27 mouse cellular contexts compared by ENCODE assay signal in the genomic region with DNA sequence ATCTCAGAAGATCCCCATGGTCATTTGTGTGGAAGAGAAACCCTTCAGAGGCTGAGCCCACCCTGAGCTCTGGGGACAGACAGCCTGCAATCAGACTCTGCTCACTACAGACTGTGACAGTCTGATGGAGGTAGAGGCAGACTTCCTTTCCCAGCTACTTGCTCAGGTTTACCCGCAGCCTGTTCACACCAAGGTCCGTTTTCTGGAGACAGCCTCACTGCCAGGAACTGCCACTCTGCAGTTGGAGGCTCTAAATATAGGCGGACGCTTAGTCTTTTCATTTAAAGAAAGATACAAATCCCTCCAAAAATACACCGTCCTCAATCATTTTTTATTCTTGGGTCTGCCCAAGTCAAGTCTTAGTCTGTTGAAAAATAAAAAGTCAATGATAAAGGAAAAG.
"Had no signal": no experiment of that assay in that cellular context is flagged by ENCODE, and none has a peak within 500 bp of the region (broad histone marks: within the 10 kb centered on the region; RNA-seq: fewer than 3 reads in every experiment).

No protein-coding gene starts in this region.

- ATAC-seq: forebrain, embryonic 13.5 days; forebrain, embryonic 14.5 days; forebrain, embryonic 15.5 days; forebrain, embryonic 16.5 days; forebrain, postnatal 0 days had no signal

- H3K36me3 ChIP-seq: embryonic facial prominence, embryonic 10.5 days; embryonic facial prominence, embryonic 12.5 days; embryonic facial prominence, embryonic 13.5 days; embryonic facial prominence, embryonic 15.5 days; forebrain, embryonic 10.5 days; forebrain, embryonic 15.5 days had no signal

- H3K4me1 ChIP-seq: embryonic facial prominence, embryonic 12.5 days; embryonic facial prominence, embryonic 13.5 days; embryonic facial prominence, embryonic 15.5 days; forebrain, embryonic 10.5 days; forebrain, embryonic 13.5 days; forebrain, embryonic 15.5 days had no signal

- H3K4me3 ChIP-seq: embryonic facial prominence, embryonic 10.5 days; embryonic facial prominence, embryonic 12.5 days; embryonic facial prominence, embryonic 13.5 days; embryonic facial prominence, embryonic 15.5 days; erythroblast, embryonic 14.5 days; forebrain, embryonic 10.5 days; forebrain, embryonic 13.5 days; forebrain, embryonic 15.5 days; gastrocnemius, adult 2 months; heart, adult 2 months had no signal

- H3K27me3 ChIP-seq: embryonic facial prominence, embryonic 12.5 days; embryonic facial prominence, embryonic 13.5 days; embryonic facial prominence, embryonic 15.5 days; forebrain, embryonic 13.5 days; forebrain, embryonic 15.5 days had no signal

- H3K9ac ChIP-seq: embryonic facial prominence, embryonic 12.5 days; embryonic facial prominence, embryonic 13.5 days; embryonic facial prominence, embryonic 15.5 days; forebrain, embryonic 13.5 days; forebrain, embryonic 15.5 days; forebrain, postnatal 0 days had no signal

- H3K4me2 ChIP-seq: embryonic facial prominence, embryonic 12.5 days; embryonic facial prominence, embryonic 13.5 days; embryonic facial prominence, embryonic 15.5 days; forebrain, embryonic 13.5 days; forebrain, embryonic 15.5 days had no signal

- H3K9me3 ChIP-seq: embryonic facial prominence, embryonic 10.5 days; embryonic facial prominence, embryonic 12.5 days; embryonic facial prominence, embryonic 13.5 days; embryonic facial prominence, embryonic 15.5 days; forebrain, embryonic 10.5 days; forebrain, embryonic 13.5 days; forebrain, embryonic 15.5 days had no signal

- H3K27ac ChIP-seq: embryonic facial prominence, embryonic 10.5 days; embryonic facial prominence, embryonic 12.5 days; embryonic facial prominence, embryonic 13.5 days; embryonic facial prominence, embryonic 15.5 days; forebrain, embryonic 10.5 days; forebrain, embryonic 13.5 days; forebrain, embryonic 15.5 days; gastrocnemius, adult 2 months; heart, adult 2 months had no signal

- DNase-seq: cerebellum, adult 2 months; cerebellum, adult 8-10 months; cerebellum, adult 9-10 months; cerebellum, adult 9-11 months; cerebellum, postnatal 14 days; cerebellum, postnatal 25 days; cerebellum, postnatal 36 days; embryo, embryonic 11 days; forebrain, postnatal 0 days; gastrocnemius, adult 2 months; gastrocnemius, postnatal 10 days; gastrocnemius, postnatal 14 days; gastrocnemius, postnatal 25 days; gastrocnemius, postnatal 36 days; heart, adult 11 months; heart, adult 18-20 months; heart, adult 2 months had no signal
